Mouse (Mus musculus): Measurements from ENCODE around the gene Uncx. TPM values are rescaled to one million over a fixed set of nuclear protein-coding genes. Genes with fewer than 3 reads are reported as not detected.

Uncx gene
- not detected in 4 replicates for total RNA-seq (2023)

DNA sequence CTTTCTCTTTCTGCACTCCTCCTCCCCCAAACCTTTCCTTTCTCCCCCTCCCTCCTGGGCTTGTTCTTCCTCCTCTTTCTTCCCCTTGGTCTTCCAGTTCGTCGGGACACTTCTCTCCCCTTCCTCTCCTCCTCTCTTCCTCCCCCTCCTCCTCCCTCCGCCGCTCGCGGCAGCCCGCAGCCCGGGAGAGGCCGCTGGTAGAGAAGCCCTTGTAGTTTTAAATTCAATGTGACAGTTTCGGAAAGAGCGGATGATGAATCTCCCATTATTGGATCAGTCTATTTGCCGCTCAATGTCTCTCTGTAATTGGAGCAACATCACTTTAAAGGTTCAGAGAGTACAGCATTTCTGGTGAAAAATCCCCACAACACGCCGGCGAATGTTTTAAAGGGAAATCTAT, at the start of gene Uncx:
TSS of gene Uncx (plus strand) at position 281 of the 400 bp plus-strand sequence.

Other genes with a start within 250 kb of the Uncx start
- gene Adap1, start 217.9 kb upstream of the Uncx start, total RNA-seq (2023), result 26.4 to 35.7 TPM (median 31.7 TPM) in 4 replicates
- gene Cox19, start 192.1 kb upstream of the Uncx start, total RNA-seq (2023), result 18.2 to 23.2 TPM (median 20.8 TPM) in 4 replicates
- gene Cyp2w1, start 190.9 kb upstream of the Uncx start, total RNA-seq (2023), result not detected in 4 replicates
- gene Gpr146, start 165.8 kb upstream of the Uncx start, total RNA-seq (2023), result 11.2 to 11.9 TPM (median 11.4 TPM) in 4 replicates
- gene C130050O18Rik, start 138.2 kb upstream of the Uncx start, total RNA-seq (2023), result 1.0 TPM in 1 of 4 replicates, not detected in the others
- not detected in 4 replicates for gene Gper1, start 120.3 kb upstream of the Uncx start, total RNA-seq (2023)
- gene 3110082I17Rik, start 83.0 kb upstream of the Uncx start, total RNA-seq (2023), result 5.9 to 9.2 TPM (median 6.5 TPM) in 4 replicates
- 43.7 to 53.9 TPM (median 51.1 TPM) in 4 replicates for gene Zfand2a, start 58.9 kb upstream of the Uncx start, total RNA-seq (2023)
- not detected in 4 replicates for gene Micall2, start 192.8 kb downstream of the Uncx start, total RNA-seq (2023)
- gene Ints1, start 232.2 kb downstream of the Uncx start, total RNA-seq (2023), result 103 to 121 TPM (median 112 TPM) in 4 replicates
- 324 to 351 TPM (median 339 TPM) in 4 replicates for gene Mafk, start 248.0 kb downstream of the Uncx start, total RNA-seq (2023)

All from B cell, adult 62 days (primary cell).